Mouse (Mus musculus) frontal cortex, postnatal 10 days (tissue): ENCODE results near the gene Ctnnd2.
A peak's percentile ranks its signal among the peaks of the same experiment; 100 is the strongest.

Source experiments
- DNase-seq, 2 experiments: peaks; one replicate each; pipeline ENCODE4 v3.0.0; 2022; ENCODE audit warnings: low spot score in 2 of 2, mixed read lengths in 1 of 2

The Ctnnd2 gene

GRCm38 (mm10) chr15:30709754-30710105, 537.3 kb downstream of the Ctnnd2 start:
- DNase-seq: no peak

- DNase-seq: no peak
Measured at GRCm38 (mm10) chr15:30714823-30715222, 542.4 kb downstream of the Ctnnd2 start.

GRCm38 (mm10) chr15:30718811-30719210, 546.4 kb downstream of the Ctnnd2 start:
- DNase-seq: no peak

GRCm38 (mm10) chr15:30719226-30719625, 546.8 kb downstream of the Ctnnd2 start:
- DNase-seq: no peak

- DNase-seq: no peak
Measured at GRCm38 (mm10) chr15:30721098-30721497, 548.7 kb downstream of the Ctnnd2 start.

- DNase-seq: no peak
Measured at GRCm38 (mm10) chr15:30726066-30726465, 553.7 kb downstream of the Ctnnd2 start.

- no peak for DNase-seq
Measured at GRCm38 (mm10) chr15:30738178-30738577, 565.8 kb downstream of the Ctnnd2 start.

- DNase-seq: peak; percentile 51 to 71
Measured at GRCm38 (mm10) chr15:30740728-30741127, 568.3 kb downstream of the Ctnnd2 start.

GRCm38 (mm10) chr15:30757991-30758390, 585.6 kb downstream of the Ctnnd2 start:
- no peak for DNase-seq

- no peak for DNase-seq
Measured at GRCm38 (mm10) chr15:30762211-30762610, 589.8 kb downstream of the Ctnnd2 start.

GRCm38 (mm10) chr15:30762695-30763285, 590.4 kb downstream of the Ctnnd2 start:
- DNase-seq: no peak

- no peak for DNase-seq
Measured at GRCm38 (mm10) chr15:30776931-30777330, 604.5 kb downstream of the Ctnnd2 start.

GRCm38 (mm10) chr15:30777801-30778200, 605.4 kb downstream of the Ctnnd2 start:
- no peak for DNase-seq

- DNase-seq: no peak
Measured at GRCm38 (mm10) chr15:30779903-30780302, 607.5 kb downstream of the Ctnnd2 start.

- no peak for DNase-seq
Measured at GRCm38 (mm10) chr15:30780977-30781376, 608.6 kb downstream of the Ctnnd2 start.

- DNase-seq: no peak
Measured at GRCm38 (mm10) chr15:30785706-30786320, 613.4 kb downstream of the Ctnnd2 start.

GRCm38 (mm10) chr15:30793260-30793659, 620.9 kb downstream of the Ctnnd2 start:
- no peak for DNase-seq

- no peak for DNase-seq
Measured at GRCm38 (mm10) chr15:30795723-30796122, 623.3 kb downstream of the Ctnnd2 start.

- peak in 1 of 2 experiments; percentile 10 for DNase-seq
Measured at GRCm38 (mm10) chr15:30827424-30828263, 655.3 kb downstream of the Ctnnd2 start.

GRCm38 (mm10) chr15:30857277-30858176, 685.1 kb downstream of the Ctnnd2 start:
- no peak for DNase-seq

GRCm38 (mm10) chr15:30867429-30867828, 695.0 kb downstream of the Ctnnd2 start:
- DNase-seq: no peak
